Mouse (Mus musculus) olfactory bulb, adult 2 months (tissue): ENCODE data around the gene Bcl2a1b.
"Not testable (repeated sequence)": the region's sequence is repeated elsewhere in the genome, so short reads cannot be mapped to it uniquely, and the experiment has no call there.

Source experiments
- CTCF ChIP-seq: fragments of 200-500 bp; IDR thresholded peaks from 2 replicates; pipeline ENCODE4 v1.5.1; 2012; ENCODE audit warnings: low read depth, mild to moderate bottlenecking, low read length, moderate library complexity; ENCODE audit not compliant: insufficient read depth
- POLR2A ChIP-seq: fragments of 200-500 bp; IDR thresholded peaks from 2 replicates; pipeline ENCODE4 v1.6.1; 2012; ENCODE audit warnings: mild to moderate bottlenecking, low read depth, low read length, moderate library complexity; ENCODE audit not compliant: insufficient read depth

GRCm38 (mm10) chr9:89198349-89198748, 660 bp upstream of the Bcl2a1b start:
- not testable (repeated sequence) for TF ChIP-seq CTCF, POLR2A
